Mouse (Mus musculus): ENCODE results near the gene Cnbd2. TPM values are rescaled to one million over a fixed set of nuclear protein-coding genes. Genes with fewer than 3 reads are reported as not detected.
A peak's percentile ranks its signal among the peaks of the same experiment; 100 is the strongest.

Cnbd2 gene
- polyA plus RNA-seq, 1 experiment from 2014 or later, result 2.0 TPM

- WGBS (ENCODE audit: insufficient replicate concordance), result 86% methylated on average over 2 of the region's 2 CpGs
- ATAC-seq, result no peak
- Histone ChIP-seq H3K9ac (no peak overlapping the region), H3K4me1 (no peaks in the 10 kb centered on the region), H3K27me3 (replicated peaks) (no peaks in the 10 kb centered on the region), H3K9me3 (replicated peaks) (no peaks in the 10 kb centered on the region), H3K27ac (no peak overlapping the region), H3K4me2 (no peak overlapping the region), H3K4me3 (no peak overlapping the region), H3K36me3 (peaks cover 71% of the 10 kb centered on the region)
Observed at GRCm38 (mm10) chr2:156295601-156296063, 16.5 kb upstream of the Cnbd2 start.

DNA sequence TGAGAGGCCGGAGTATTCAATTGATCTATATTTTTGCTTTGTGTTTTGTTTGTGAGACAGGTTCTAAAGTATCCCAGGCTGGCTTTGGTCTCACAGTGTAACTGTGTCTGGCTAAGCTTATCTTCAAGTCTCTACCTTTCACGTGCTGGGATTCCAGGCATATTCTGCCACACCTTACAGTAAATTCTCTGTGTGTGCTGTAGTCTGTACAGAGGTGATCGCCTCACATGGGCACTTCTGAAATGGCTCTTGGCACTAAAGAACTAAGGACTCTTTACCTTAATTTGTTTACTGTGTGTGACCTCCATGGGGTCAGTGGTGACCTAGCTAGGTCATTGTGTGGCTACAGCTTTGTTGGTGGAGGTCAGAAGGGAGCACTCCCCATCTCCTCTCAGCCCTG lies 15.9 kb upstream of the Cnbd2 start:
- ATAC-seq, result no peak
- Histone ChIP-seq H3K4me3 (no peak overlapping the region), H3K4me1 (no peaks in the 10 kb centered on the region), H3K4me2 (no peak overlapping the region), H3K9ac (no peak overlapping the region), H3K9me3 (replicated peaks) (no peaks in the 10 kb centered on the region), H3K36me3 (peaks cover 70% of the 10 kb centered on the region), H3K27me3 (replicated peaks) (no peaks in the 10 kb centered on the region), H3K27ac (no peak overlapping the region)
- WGBS (ENCODE audit: insufficient replicate concordance), result 86% methylated on average over 3 of the region's 3 CpGs

DNA sequence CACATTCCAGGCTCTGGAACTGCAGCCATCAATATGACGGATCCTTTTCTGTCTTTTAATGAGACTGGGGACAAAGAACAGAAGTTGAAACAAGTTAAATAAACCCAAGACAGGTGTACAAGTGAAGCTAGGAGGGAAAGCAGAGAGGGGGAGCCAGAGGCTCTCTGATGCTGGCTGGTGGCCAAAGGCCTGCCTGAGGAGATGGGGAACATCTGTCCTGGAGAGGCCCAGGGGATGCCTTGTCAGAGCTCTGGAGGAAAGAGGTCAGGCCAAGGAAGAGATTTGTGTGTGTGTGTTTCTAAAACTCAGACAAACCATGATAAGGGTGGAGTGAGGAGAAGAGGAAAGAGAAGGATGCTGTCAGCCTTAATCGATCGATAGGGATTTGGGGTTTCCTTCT lies 14.4 kb upstream of the Cnbd2 start:
- Histone ChIP-seq H3K9ac (no peak overlapping the region), H3K4me3 (no peak overlapping the region), H3K9me3 (replicated peaks) (no peaks in the 10 kb centered on the region), H3K27me3 (replicated peaks) (no peaks in the 10 kb centered on the region), H3K36me3 (peaks cover 72% of the 10 kb centered on the region), H3K27ac (no peak overlapping the region), H3K4me2 (no peak overlapping the region), H3K4me1 (peaks cover 10% of the 10 kb centered on the region)
- ATAC-seq, result no peak
- WGBS (ENCODE audit: insufficient replicate concordance), result 76% methylated on average over 3 of the region's 3 CpGs

DNA sequence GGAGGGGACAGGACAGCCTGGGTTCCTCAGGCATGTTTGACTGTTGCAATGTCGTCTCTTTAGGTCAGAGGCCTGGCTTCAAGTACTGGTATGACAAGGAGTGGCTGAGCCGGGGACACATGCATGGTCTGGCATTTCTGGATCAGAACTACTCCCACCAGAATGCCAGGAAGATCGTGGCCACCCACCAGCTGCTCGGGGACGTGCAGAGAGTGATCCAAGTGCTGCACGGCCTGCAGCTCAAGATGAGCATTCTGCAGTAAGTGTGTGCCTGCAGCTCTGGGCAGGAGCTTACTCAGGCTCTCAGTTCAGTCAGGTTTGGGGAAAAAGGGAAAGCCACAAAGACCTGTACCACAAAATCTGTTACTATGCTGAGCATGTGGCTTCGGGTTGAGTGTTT lies 13.6 kb upstream of the Cnbd2 start:
- ATAC-seq, result no peak
- no peak overlapping the region for H3K4me2 ChIP-seq
- no peak overlapping the region for H3K4me3 ChIP-seq
- no peaks in the 10 kb centered on the region for H3K9me3 ChIP-seq (replicated peaks)
- peaks cover 70% of the 10 kb centered on the region for H3K36me3 ChIP-seq
- WGBS (ENCODE audit: insufficient replicate concordance), result 80% methylated on average over 7 of the region's 7 CpGs
- H3K4me1 ChIP-seq, result peaks cover 10% of the 10 kb centered on the region
- H3K9ac ChIP-seq, result no peak overlapping the region
- H3K27ac ChIP-seq, result no peak overlapping the region
- no peaks in the 10 kb centered on the region for H3K27me3 ChIP-seq (replicated peaks)

GRCm38 (mm10) chr2:156302063-156302462 lies 10.0 kb upstream of the Cnbd2 start:
- Histone ChIP-seq H3K4me3 (no peak overlapping the region), H3K27ac (no peak overlapping the region), H3K4me2 (no peak overlapping the region), H3K9ac (no peak overlapping the region), H3K4me1 (peaks cover 10% of the 10 kb centered on the region), H3K27me3 (replicated peaks) (no peaks in the 10 kb centered on the region), H3K36me3 (peaks cover 61% of the 10 kb centered on the region), H3K9me3 (replicated peaks) (no peaks in the 10 kb centered on the region)
- 63% methylated on average over 4 of the region's 4 CpGs for WGBS (ENCODE audit: insufficient replicate concordance)
- ATAC-seq, result no peak

- Histone ChIP-seq H3K4me3 (no peak overlapping the region), H3K9ac (no peak overlapping the region), H3K27me3 (replicated peaks) (no peaks in the 10 kb centered on the region), H3K36me3 (peaks cover 52% of the 10 kb centered on the region), H3K4me1 (peaks cover 10% of the 10 kb centered on the region), H3K4me2 (no peak overlapping the region), H3K9me3 (replicated peaks) (no peaks in the 10 kb centered on the region), H3K27ac (no peak overlapping the region)
- no peak for ATAC-seq
- WGBS (ENCODE audit: insufficient replicate concordance), result 81% methylated on average over 4 of the region's 4 CpGs
Observed at GRCm38 (mm10) chr2:156304351-156304750, 7.7 kb upstream of the Cnbd2 start.

GRCm38 (mm10) chr2:156305818-156306217 lies 6.3 kb upstream of the Cnbd2 start:
- Histone ChIP-seq H3K9ac (no peak overlapping the region), H3K4me2 (no peak overlapping the region), H3K27me3 (replicated peaks) (no peaks in the 10 kb centered on the region), H3K36me3 (peaks cover 47% of the 10 kb centered on the region), H3K4me3 (no peak overlapping the region), H3K4me1 (peaks cover 15% of the 10 kb centered on the region), H3K9me3 (replicated peaks) (no peaks in the 10 kb centered on the region), H3K27ac (no peak overlapping the region)
- WGBS (ENCODE audit: insufficient replicate concordance), result 59% methylated on average over 2 of the region's 2 CpGs
- no peak for ATAC-seq

- WGBS (ENCODE audit: insufficient replicate concordance), result 67% methylated on average over 5 of the region's 5 CpGs
- Histone ChIP-seq H3K27ac (no peak overlapping the region), H3K27me3 (replicated peaks) (no peaks in the 10 kb centered on the region), H3K9ac (no peak overlapping the region), H3K4me3 (no peak overlapping the region), H3K9me3 (replicated peaks) (no peaks in the 10 kb centered on the region), H3K4me1 (peaks cover 17% of the 10 kb centered on the region), H3K4me2 (no peak overlapping the region), H3K36me3 (peaks cover 38% of the 10 kb centered on the region)
- ATAC-seq, result no peak
Observed at GRCm38 (mm10) chr2:156307261-156307660, 4.8 kb upstream of the Cnbd2 start.

- H3K9me3 ChIP-seq (replicated peaks), result no peaks in the 10 kb centered on the region
- no peak overlapping the region for H3K4me2 ChIP-seq
- no peak for ATAC-seq
- peaks cover 28% of the 10 kb centered on the region for H3K4me1 ChIP-seq
- H3K27ac ChIP-seq, result no peak overlapping the region
- WGBS (ENCODE audit: insufficient replicate concordance), result 82% methylated on average over 5 of the region's 5 CpGs
- no peak overlapping the region for H3K9ac ChIP-seq
- no peak overlapping the region for H3K4me3 ChIP-seq
- H3K27me3 ChIP-seq (replicated peaks), result no peaks in the 10 kb centered on the region
- H3K36me3 ChIP-seq, result peaks cover 24% of the 10 kb centered on the region
Observed at GRCm38 (mm10) chr2:156309948-156310347, 2.2 kb upstream of the Cnbd2 start.

- Histone ChIP-seq H3K9me3 (replicated peaks) (no peaks in the 10 kb centered on the region), H3K27me3 (replicated peaks) (no peaks in the 10 kb centered on the region), H3K27ac (no peak overlapping the region), H3K4me3 (no peak overlapping the region), H3K4me2 (no peak overlapping the region), H3K36me3 (peaks cover 20% of the 10 kb centered on the region), H3K4me1 (peaks cover 28% of the 10 kb centered on the region), H3K9ac (no peak overlapping the region)
- ATAC-seq, result no peak
- WGBS (ENCODE audit: insufficient replicate concordance), result 62% methylated on average over 5 of the region's 5 CpGs
Observed at GRCm38 (mm10) chr2:156310455-156310854, 1.6 kb upstream of the Cnbd2 start.

- Histone ChIP-seq H3K4me1 (peaks cover 28% of the 10 kb centered on the region), H3K27ac (no peak overlapping the region), H3K9me3 (replicated peaks) (no peaks in the 10 kb centered on the region), H3K27me3 (replicated peaks) (no peaks in the 10 kb centered on the region), H3K36me3 (peaks cover 18% of the 10 kb centered on the region), H3K4me2 (peak overlapping the region; percentile 86), H3K4me3 (peak overlapping the region; percentile 93), H3K9ac (peak overlapping the region; percentile 91; the same call in 1 of the 2 replicates)
- no peak for ATAC-seq
- WGBS (ENCODE audit: insufficient replicate concordance), result 72% methylated on average over 5 of the region's 5 CpGs
Observed at GRCm38 (mm10) chr2:156310945-156311344, 1.2 kb upstream of the Cnbd2 start.

- no peak for ATAC-seq
- peaks cover 18% of the 10 kb centered on the region for H3K36me3 ChIP-seq
- peak overlapping the region; percentile 93 for H3K27ac ChIP-seq
- peak overlapping the region; percentile 91 for H3K9ac ChIP-seq
- H3K27me3 ChIP-seq (replicated peaks), result no peaks in the 10 kb centered on the region
- 17% methylated on average over 8 of the region's 8 CpGs for WGBS (ENCODE audit: insufficient replicate concordance)
- peak overlapping the region; percentile 93 for H3K4me3 ChIP-seq
- H3K9me3 ChIP-seq (replicated peaks), result no peaks in the 10 kb centered on the region
- peak overlapping the region; percentile 86 for H3K4me2 ChIP-seq
- peaks cover 28% of the 10 kb centered on the region for H3K4me1 ChIP-seq
Observed at GRCm38 (mm10) chr2:156311441-156311840, 658 bp upstream of the Cnbd2 start.

DNA sequence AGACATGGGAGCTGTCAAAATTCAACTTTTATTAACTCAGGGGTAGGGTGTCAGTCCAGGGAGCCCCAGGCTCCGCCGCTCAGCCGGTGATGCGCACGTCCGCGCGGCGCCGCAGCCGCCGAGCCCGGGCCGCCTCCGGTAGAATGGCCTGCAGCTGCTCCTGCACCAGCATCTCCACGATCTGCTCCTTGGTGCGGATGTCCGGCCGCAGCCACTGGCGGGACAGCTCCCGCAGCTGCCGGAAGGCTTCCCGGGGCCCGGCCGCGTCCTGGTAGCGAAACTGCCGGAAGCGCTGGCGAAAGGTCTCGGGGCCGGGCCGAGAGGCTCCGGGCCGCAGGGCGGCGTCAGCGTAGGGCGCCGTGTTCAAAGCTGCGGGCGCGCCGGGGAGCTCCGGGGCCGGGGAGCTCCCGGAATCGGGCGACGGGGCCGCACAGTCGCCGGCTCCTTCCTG lies 233 bp upstream of the Cnbd2 start:
- ATAC-seq, result peak; percentile 74
- H3K9me3 ChIP-seq (replicated peaks), result no peaks in the 10 kb centered on the region
- peaks cover 28% of the 10 kb centered on the region for H3K4me1 ChIP-seq
- H3K4me3 ChIP-seq, result peak overlapping the region; percentile 93
- H3K9ac ChIP-seq, result peak overlapping the region; percentile 91
- H3K4me2 ChIP-seq, result peak overlapping the region; percentile 86
- WGBS (ENCODE audit: insufficient replicate concordance), result under 1% methylated on average over 32 of the region's 53 CpGs
- peaks cover 18% of the 10 kb centered on the region for H3K36me3 ChIP-seq
- H3K27me3 ChIP-seq (replicated peaks), result no peaks in the 10 kb centered on the region
- H3K27ac ChIP-seq, result peak overlapping the region; percentile 93
